Mouse (Mus musculus) neural tube, embryonic 13.5 days (tissue): ENCODE results near the gene Ap4b1. TPM values are rescaled to one million over a fixed set of nuclear protein-coding genes. Genes with fewer than 3 reads are reported as not detected.
"Not testable (repeated sequence)": the region's sequence is repeated elsewhere in the genome, so short reads cannot be mapped to it uniquely, and the experiment has no call there.

ENCODE experiments used
- ATAC-seq: fragments of 200-750 bp; cut with Nextera tagmentation; 2 replicates; pipeline ENCODE4 v1.8.0; 2017; ENCODE audit warnings: low read depth, mild to moderate bottlenecking, moderate TSS enrichment, moderate library complexity
- H3K27ac ChIP-seq: fragments of 300-500 bp; sonication (generic); replicated peaks from 2 replicates; pipeline ENCODE4 v1.5.1; 2015; ENCODE audit warnings: moderate library complexity, mild to moderate bottlenecking, inconsistent platforms
- H3K27me3 ChIP-seq: fragments of 300-500 bp; sonication (generic); 2 replicates; pipeline ENCODE4 v1.6.1; 2015; ENCODE audit warnings: mild to moderate bottlenecking, inconsistent platforms
- H3K36me3 ChIP-seq: fragments of 300-500 bp; sonication (generic); 2 replicates; pipeline ENCODE4 v1.6.1; 2015; ENCODE audit warnings: mild to moderate bottlenecking, inconsistent platforms
- H3K4me1 ChIP-seq: fragments of 300-500 bp; sonication (generic); replicated peaks from 2 replicates; pipeline ENCODE4 v1.6.1; 2015; ENCODE audit warnings: inconsistent platforms
- H3K4me2 ChIP-seq: fragments of 300-500 bp; sonication (generic); 2 replicates; pipeline ENCODE4 v1.6.1; 2015; ENCODE audit warnings: inconsistent platforms, mild to moderate bottlenecking, moderate library complexity
- H3K4me3 ChIP-seq: fragments of 300-500 bp; sonication (generic); 2 replicates; pipeline ENCODE4 v1.5.1; 2015; ENCODE audit warnings: mild to moderate bottlenecking, inconsistent platforms
- H3K9ac ChIP-seq: fragments of 300-500 bp; sonication (generic); 2 replicates; pipeline ENCODE4 v1.6.1; 2015; ENCODE audit warnings: moderate library complexity, mild to moderate bottlenecking, inconsistent platforms
- H3K9me3 ChIP-seq: fragments of 300-500 bp; sonication (generic); 2 replicates; pipeline ENCODE4 v1.6.1; 2016; ENCODE audit warnings: inconsistent platforms
- WGBS: fragments of 180-500 bp; shearing (Covaris S2); methylation state at CpG from one replicate; pipeline ENCODE4 v1.1.7; 2015; 5-methylcytosine and 5-hydroxymethylcytosine counted together
- polyA plus RNA-seq: library from polyadenylated mRNA; unstranded; fragments of >200 nt; fragmentation: Nextera tagmentation; extraction: Ambion mirVana; gene quantifications from 2 replicates; pipeline ENCODE4 v1.2.1, GENCODE M21; 2015

Ap4b1 gene
- polyA plus RNA-seq, 1 experiment from 2014 or later = 23.3 TPM

- Histone ChIP-seq H3K9ac (no peak overlapping the region), H3K36me3 (peaks cover 45% of the 10 kb centered on the region), H3K27ac (peak overlapping the region; percentile 25), H3K4me3 (no peak overlapping the region), H3K9me3 (no peaks in the 10 kb centered on the region), H3K4me1 (no peaks in the 10 kb centered on the region), H3K27me3 (0 out of 2 replicates have a peak, but pooled peaks cover 1% of the 10 kb centered on the region), H3K4me2 (no peak overlapping the region)
- WGBS = 83% methylated on average over 10 of the region's 10 CpGs
- no peak for ATAC-seq
Measured at GRCm38 (mm10) chr3:103801631-103802531, 7.4 kb upstream of the Ap4b1 start.

GRCm38 (mm10) chr3:103802861-103803260 is 6.5 kb upstream of the Ap4b1 start:
- ATAC-seq = no peak
- Histone ChIP-seq H3K27me3 (no peaks in the 10 kb centered on the region), H3K4me1 (peaks cover 5% of the 10 kb centered on the region), H3K36me3 (peaks cover 49% of the 10 kb centered on the region), H3K9me3 (no peaks in the 10 kb centered on the region), H3K9ac (no peak overlapping the region), H3K4me3 (no peak overlapping the region), H3K27ac (no peak overlapping the region), H3K4me2 (no peak overlapping the region)
- WGBS = 88% methylated on average over 8 of the region's 8 CpGs

GRCm38 (mm10) chr3:103805671-103806070 is 3.6 kb upstream of the Ap4b1 start:
- no peak overlapping the region for H3K4me2 ChIP-seq
- H3K4me3 ChIP-seq = no peak overlapping the region
- H3K4me1 ChIP-seq = peaks cover 20% of the 10 kb centered on the region
- H3K36me3 ChIP-seq = peaks cover 48% of the 10 kb centered on the region
- 94% methylated on average over 1 of the region's 1 CpGs for WGBS
- H3K27me3 ChIP-seq = no peaks in the 10 kb centered on the region
- H3K9ac ChIP-seq = no peak overlapping the region
- H3K27ac ChIP-seq = no peak overlapping the region
- ATAC-seq = no peak
- no peaks in the 10 kb centered on the region for H3K9me3 ChIP-seq

GRCm38 (mm10) chr3:103809799-103810150 is 455 bp downstream of the Ap4b1 start:
- peaks cover 20% of the 10 kb centered on the region for H3K4me1 ChIP-seq
- peak overlapping the region; percentile 85 for H3K4me3 ChIP-seq
- WGBS = 3% methylated on average over 13 of the region's 14 CpGs
- H3K27me3 ChIP-seq = no peaks in the 10 kb centered on the region
- peak overlapping the region; percentile 85 for H3K4me2 ChIP-seq
- peak; percentile 79 for ATAC-seq
- H3K9ac ChIP-seq = peak overlapping the region; percentile 88
- H3K9me3 ChIP-seq = no peaks in the 10 kb centered on the region
- H3K36me3 ChIP-seq = peaks cover 30% of the 10 kb centered on the region
- H3K27ac ChIP-seq = peak overlapping the region; percentile 91

GRCm38 (mm10) chr3:103810967-103811366 is 1.6 kb downstream of the Ap4b1 start:
- H3K27ac ChIP-seq = no peak overlapping the region
- no peak overlapping the region for H3K9ac ChIP-seq
- WGBS = 92% methylated on average over 6 of the region's 6 CpGs
- ATAC-seq = no peak
- H3K36me3 ChIP-seq = peaks cover 37% of the 10 kb centered on the region
- H3K27me3 ChIP-seq = no peaks in the 10 kb centered on the region
- no peaks in the 10 kb centered on the region for H3K9me3 ChIP-seq
- H3K4me2 ChIP-seq = no peak overlapping the region
- peaks cover 20% of the 10 kb centered on the region for H3K4me1 ChIP-seq
- H3K4me3 ChIP-seq = no peak overlapping the region

- Histone ChIP-seq H3K4me2 (no peak overlapping the region), H3K9me3 (no peaks in the 10 kb centered on the region), H3K27ac (no peak overlapping the region), H3K9ac (no peak overlapping the region), H3K4me3 (no peak overlapping the region), H3K4me1 (no peaks in the 10 kb centered on the region), H3K27me3 (no peaks in the 10 kb centered on the region), H3K36me3 (peaks cover 9% of the 10 kb centered on the region)
- ATAC-seq = no peak
Measured at GRCm38 (mm10) chr3:103827548-103827947, 18.2 kb downstream of the Ap4b1 start.

- Histone ChIP-seq H3K9me3 (no peaks in the 10 kb centered on the region), H3K4me2 (no peak overlapping the region), H3K27ac (no peak overlapping the region), H3K36me3 (no peaks in the 10 kb centered on the region), H3K4me1 (no peaks in the 10 kb centered on the region), H3K9ac (no peak overlapping the region), H3K27me3 (no peaks in the 10 kb centered on the region), H3K4me3 (no peak overlapping the region)
- WGBS = 87% methylated on average over 3 of the region's 3 CpGs
- no peak for ATAC-seq
Measured at GRCm38 (mm10) chr3:103829036-103829435, 19.7 kb downstream of the Ap4b1 start.

- H3K4me3 ChIP-seq, ATAC-seq, H3K9me3 ChIP-seq, H3K4me1 ChIP-seq, H3K27me3 ChIP-seq, H3K27ac ChIP-seq, H3K9ac ChIP-seq, H3K4me2 ChIP-seq, H3K36me3 ChIP-seq: not testable (repeated sequence)
- WGBS = 69% methylated on average over 1 of the region's 1 CpGs
Measured at GRCm38 (mm10) chr3:103830681-103831080, 21.4 kb downstream of the Ap4b1 start.

GRCm38 (mm10) chr3:103831146-103831545 is 21.8 kb downstream of the Ap4b1 start:
- 88% methylated on average over 7 of the region's 7 CpGs for WGBS
- Histone ChIP-seq H3K27ac (no peak overlapping the region), H3K4me3 (no peak overlapping the region), H3K4me2 (no peak overlapping the region), H3K9ac (no peak overlapping the region), H3K4me1 (no peaks in the 10 kb centered on the region), H3K9me3 (no peaks in the 10 kb centered on the region), H3K27me3 (no peaks in the 10 kb centered on the region), H3K36me3 (no peaks in the 10 kb centered on the region)
- ATAC-seq = no peak

- Histone ChIP-seq H3K36me3 (no peaks in the 10 kb centered on the region), H3K4me3 (no peak within 1 kb of the TSS), H3K4me2 (no peak within 1 kb of the TSS), H3K9ac (no peak within 1 kb of the TSS), H3K4me1 (no peaks in the 10 kb centered on the region), H3K27me3 (no peaks in the 10 kb centered on the region), H3K27ac (no peak within 1 kb of the TSS), H3K9me3 (no peaks in the 10 kb centered on the region)
- ATAC-seq = no peak
Measured at GRCm38 (mm10) chr3:103832426-103832825, 23.1 kb downstream of the Ap4b1 start, which contains the start of gene Bcl2l15. Gene Bcl2l15, plus strand, starts transcription at chr3:103832601.

- no peak overlapping the region for H3K4me2 ChIP-seq
- no peak for ATAC-seq
- 93% methylated on average over 2 of the region's 2 CpGs for WGBS
- no peaks in the 10 kb centered on the region for H3K4me1 ChIP-seq
- H3K4me3 ChIP-seq = no peak overlapping the region
- H3K9me3 ChIP-seq = no peaks in the 10 kb centered on the region
- H3K9ac ChIP-seq = no peak overlapping the region
- H3K36me3 ChIP-seq = no peaks in the 10 kb centered on the region
- no peaks in the 10 kb centered on the region for H3K27me3 ChIP-seq
- H3K27ac ChIP-seq = no peak overlapping the region
Measured at GRCm38 (mm10) chr3:103834001-103834400, 24.7 kb downstream of the Ap4b1 start.

- no peaks in the 10 kb centered on the region for H3K9me3 ChIP-seq
- no peaks in the 10 kb centered on the region for H3K27me3 ChIP-seq
- no peak overlapping the region for H3K4me3 ChIP-seq
- H3K36me3 ChIP-seq = no peaks in the 10 kb centered on the region
- H3K4me1 ChIP-seq = no peaks in the 10 kb centered on the region
- WGBS = 78% methylated on average over 6 of the region's 6 CpGs
- H3K4me2 ChIP-seq = no peak overlapping the region
- no peak overlapping the region for H3K27ac ChIP-seq
- ATAC-seq = no peak
- H3K9ac ChIP-seq = no peak overlapping the region
Measured at GRCm38 (mm10) chr3:103835272-103835950, 26.1 kb downstream of the Ap4b1 start.
